Mouse (Mus musculus): ENCODE measurements around the gene Akt1s1.

DNA sequence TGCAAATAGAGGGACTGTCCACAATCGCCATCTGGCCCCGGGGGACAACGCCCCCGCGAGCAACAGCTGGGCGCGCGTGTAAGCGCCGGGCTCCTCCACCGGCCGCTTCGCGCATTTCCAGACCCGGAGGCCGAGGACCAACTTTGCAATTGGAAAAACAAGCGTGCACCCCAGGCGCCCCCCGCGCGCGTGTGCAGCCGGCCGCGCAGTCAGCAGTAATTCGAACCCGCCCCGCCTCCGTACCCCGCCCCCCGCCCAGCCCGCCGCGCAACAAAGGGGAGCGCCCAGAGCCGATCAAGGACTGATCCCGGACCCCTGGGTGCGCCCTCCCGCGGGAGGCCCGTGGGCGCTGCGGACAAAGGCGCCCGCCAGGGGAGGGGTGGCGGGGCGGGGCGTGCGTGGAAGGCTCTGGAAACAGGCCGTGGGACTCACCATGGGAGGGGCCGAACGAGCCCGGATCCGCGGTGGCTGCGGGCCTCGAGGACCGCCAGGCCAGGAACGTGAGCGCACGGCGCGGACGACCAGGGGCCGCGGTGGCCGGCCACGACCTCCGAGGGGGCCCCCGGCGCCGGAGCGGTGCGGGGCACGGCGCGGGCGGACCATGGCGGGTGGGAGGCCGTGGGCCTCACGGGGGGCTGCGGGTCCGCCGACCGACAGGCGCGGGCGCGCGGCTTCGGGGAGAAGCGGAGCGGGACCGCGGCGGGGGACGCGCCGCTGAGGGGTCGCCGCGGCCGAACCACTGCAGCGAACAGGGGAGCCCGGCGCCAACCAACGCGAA lies 20.3 kb downstream of the Akt1s1 start:
- TF ChIP-seq POLR2A (IDR thresholded peaks at IDR 0.05; ENCODE audit: low read depth, low read length) (no peak), TBP (conservative IDR thresholded peaks at IDR 0.05; ENCODE audit: low read depth, low read length) (no peak), ZNF384 (IDR thresholded peaks at IDR 0.05; ENCODE audit: low read depth, low read length) (no peak), EP300 (IDR thresholded peaks at IDR 0.05; ENCODE audit: low read length) (no peak), RCOR1 (conservative IDR thresholded peaks at IDR 0.05; ENCODE audit: low read depth, low read length) (no peak), CTCF (conservative IDR thresholded peaks at IDR 0.05 in 1 of 2, IDR thresholded peaks at IDR 0.05 in 1 of 2; ENCODE audit: low read depth in 2 of 2, low read length in 2 of 2) (no peak)

Data from CH12.LX (cell line).